Mouse (Mus musculus) hindbrain, embryonic 16.5 days (tissue): Measurements from ENCODE around the gene Tiparp. TPM values are rescaled to one million over a fixed set of nuclear protein-coding genes. Genes with fewer than 3 reads are reported as not detected.

Source experiments
- ATAC-seq: fragments of 200-750 bp; cut with Nextera tagmentation; 2 replicates; pipeline ENCODE4 v1.8.0; 2017; ENCODE audit warnings: moderate TSS enrichment, moderate library complexity
- H3K27ac ChIP-seq: fragments of 300-500 bp; sonication (generic); 2 replicates; pipeline ENCODE4 v1.5.1; 2014; ENCODE audit warnings: low read depth, mild to moderate bottlenecking, control low read depth, low read length, moderate library complexity
- H3K27me3 ChIP-seq: fragments of 300-500 bp; sonication (generic); replicated peaks from 2 replicates; pipeline ENCODE4 v1.6.1; 2014; ENCODE audit warnings: low read length; ENCODE audit not compliant: control insufficient read depth, insufficient read depth
- H3K36me3 ChIP-seq: fragments of 300-500 bp; sonication (generic); 2 replicates; pipeline ENCODE4 v1.6.1; 2014; ENCODE audit warnings: mild to moderate bottlenecking, low read length, moderate library complexity, mixed read lengths; ENCODE audit not compliant: control insufficient read depth, insufficient read depth
- H3K4me1 ChIP-seq: fragments of 300-500 bp; sonication (generic); 2 replicates; pipeline ENCODE4 v1.6.1; 2014; ENCODE audit warnings: low read depth, low read length; ENCODE audit not compliant: control insufficient read depth, insufficient read depth
- H3K4me2 ChIP-seq: fragments of 300-500 bp; sonication (generic); 2 replicates; pipeline ENCODE4 v1.6.1; 2014; ENCODE audit warnings: mild to moderate bottlenecking, low read length, control low read depth, moderate library complexity
- H3K4me3 ChIP-seq: fragments of 300-500 bp; sonication (generic); 2 replicates; pipeline ENCODE4 v1.5.1; 2014; ENCODE audit warnings: mild to moderate bottlenecking, low read length, control low read depth, moderate library complexity
- H3K9ac ChIP-seq: fragments of 300-500 bp; sonication (generic); 2 replicates; pipeline ENCODE4 v1.6.1; 2014; ENCODE audit warnings: low read depth, mild to moderate bottlenecking, control low read depth, low read length, moderate library complexity
- H3K9me3 ChIP-seq: fragments of 300-500 bp; sonication (generic); 2 replicates; pipeline ENCODE4 v1.6.1; 2014; ENCODE audit warnings: mild to moderate bottlenecking, low read length, moderate library complexity; ENCODE audit not compliant: control insufficient read depth
- WGBS: fragments of 180-500 bp; shearing (Covaris S2); extraction: QIAGEN DNeasy Blood & Tissue Kit; methylation state at CpG from one replicate; pipeline ENCODE4 v1.1.7; 2014; 5-methylcytosine and 5-hydroxymethylcytosine counted together
- polyA plus RNA-seq: library from polyadenylated mRNA; unstranded; fragments of >200 nt; fragmentation: Nextera tagmentation; extraction: Ambion mirVana; gene quantifications from 2 replicates; pipeline ENCODE4 v1.2.1, GENCODE M21; 2015

Tiparp gene
- polyA plus RNA-seq, 1 experiment from 2014 or later = 34.8 TPM

DNA sequence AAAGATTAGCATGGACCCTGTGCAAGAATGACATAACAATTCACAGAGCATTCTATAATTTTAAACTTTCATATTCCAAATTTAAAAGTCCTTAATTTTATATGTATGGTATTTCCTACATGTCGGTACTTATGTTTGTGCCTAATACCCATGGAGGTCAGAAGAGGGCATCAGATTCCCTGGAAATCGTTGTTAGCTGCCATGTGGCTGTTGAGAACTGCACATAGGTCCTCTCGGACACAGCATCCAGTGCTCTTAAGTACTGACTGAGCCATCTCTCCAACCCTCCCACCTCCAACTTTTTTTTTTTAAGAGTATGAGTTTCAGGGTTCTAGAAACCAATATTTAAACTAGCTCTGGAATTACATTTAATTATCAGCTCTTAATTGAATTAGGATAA is 2.5 kb upstream of the Tiparp start:
- Histone ChIP-seq H3K9ac (no peak overlapping the region), H3K27me3 (no peaks in the 10 kb centered on the region), H3K4me2 (no peak overlapping the region), H3K4me1 (peaks cover 2% of the 10 kb centered on the region; the same call in 1 of the 2 replicates), H3K27ac (no peak overlapping the region), H3K9me3 (no peaks in the 10 kb centered on the region), H3K4me3 (no peak overlapping the region), H3K36me3 (no peaks in the 10 kb centered on the region)
- WGBS = 83% methylated on average over 3 of the region's 3 CpGs
- no peak for ATAC-seq

DNA sequence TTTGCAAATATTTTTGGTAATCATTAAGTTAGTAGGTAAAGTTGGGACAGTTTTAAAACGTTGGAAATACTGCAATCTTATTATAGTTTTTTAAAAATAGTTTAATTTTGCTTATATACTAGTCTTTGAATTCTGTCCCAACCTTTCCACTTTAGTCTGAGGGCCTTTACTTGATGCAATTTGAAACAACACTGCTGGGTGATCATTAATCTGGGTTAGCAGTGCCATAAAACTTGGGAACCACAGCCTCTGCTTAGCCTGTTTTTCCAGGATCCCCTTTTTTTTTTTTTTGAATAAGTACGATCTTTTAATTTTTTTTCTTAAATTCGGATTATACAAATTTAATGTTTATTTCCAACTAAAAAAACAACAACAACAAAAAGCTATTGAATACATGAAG is 1.0 kb upstream of the Tiparp start:
- Histone ChIP-seq H3K36me3 (no peaks in the 10 kb centered on the region), H3K4me2 (peak overlapping the region; percentile 63), H3K4me1 (peaks cover 2% of the 10 kb centered on the region; the same call in 1 of the 2 replicates), H3K27ac (peak overlapping the region; percentile 99), H3K9ac (peak overlapping the region; percentile 95; the same call in 1 of the 2 replicates), H3K27me3 (no peaks in the 10 kb centered on the region), H3K4me3 (peak overlapping the region; percentile 96), H3K9me3 (no peaks in the 10 kb centered on the region)
- no peak for ATAC-seq
- 17% methylated on average over 3 of the region's 3 CpGs for WGBS

GRCm38 (mm10) chr3:65528614-65529470 is 632 bp downstream of the Tiparp start:
- WGBS = under 1% methylated on average over 80 of the region's 97 CpGs
- peaks cover 6% of the 10 kb centered on the region; the same call in 1 of the 2 replicates for H3K4me1 ChIP-seq

DNA sequence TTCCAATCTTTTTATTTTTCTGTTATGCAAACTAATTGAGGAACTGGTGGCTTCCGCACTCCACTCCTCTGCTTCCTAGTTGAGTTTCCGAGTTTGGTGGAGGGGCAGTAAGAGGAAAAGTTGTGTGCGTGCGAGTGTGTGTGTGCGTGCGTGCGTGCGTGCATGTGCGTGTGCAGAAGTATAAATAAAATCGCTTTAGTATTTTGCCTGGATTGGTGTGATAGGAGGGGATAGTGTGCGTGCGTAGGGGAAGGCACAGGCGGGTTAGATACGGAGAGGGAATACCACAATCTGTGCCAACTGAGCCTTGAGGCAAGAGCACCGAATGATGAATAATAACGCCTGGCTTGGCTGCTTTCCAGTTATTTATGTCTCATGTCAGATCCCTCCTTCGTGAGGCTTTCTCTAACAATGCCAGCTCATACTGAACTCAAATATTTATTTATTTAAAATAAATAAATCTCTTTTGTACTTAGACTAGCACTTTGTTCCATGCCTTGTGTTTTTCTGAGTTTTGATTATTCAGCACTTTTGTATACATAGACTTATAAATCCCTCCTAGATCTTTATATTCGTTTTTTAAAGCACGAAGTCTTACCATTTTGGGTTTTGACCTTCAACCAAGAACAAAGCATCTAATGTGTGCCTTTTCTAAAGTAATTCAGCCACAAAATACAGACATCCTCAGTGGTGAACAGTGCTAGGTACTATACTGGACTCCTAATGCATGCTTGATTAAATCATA is 1.4 kb downstream of the Tiparp start:
- Histone ChIP-seq H3K27me3 (no peaks in the 10 kb centered on the region), H3K4me3 (peak overlapping the region; percentile 96), H3K9ac (peak overlapping the region; percentile 95), H3K36me3 (no peaks in the 10 kb centered on the region), H3K27ac (peak overlapping the region; percentile 99), H3K4me2 (peak overlapping the region; percentile 79), H3K4me1 (peaks cover 6% of the 10 kb centered on the region; the same call in 1 of the 2 replicates), H3K9me3 (no peaks in the 10 kb centered on the region)
- 1% methylated on average over 19 of the region's 19 CpGs for WGBS
- peak; percentile 9; the same call in 1 of the 2 replicates for ATAC-seq

More at GRCm38 (mm10) chr3:65528614-65529470, 632 bp downstream of the Tiparp start:
- peak overlapping the region; percentile 96 for H3K4me3 ChIP-seq
- peak overlapping the region; percentile 95 for H3K9ac ChIP-seq
- peak; percentile 26 for ATAC-seq
- peak overlapping the region; percentile 79 for H3K4me2 ChIP-seq
- no peaks in the 10 kb centered on the region for H3K36me3 ChIP-seq
- H3K27ac ChIP-seq = peak overlapping the region; percentile 99
- H3K27me3 ChIP-seq = no peaks in the 10 kb centered on the region
- H3K9me3 ChIP-seq = no peaks in the 10 kb centered on the region

- Histone ChIP-seq H3K4me3 (no peak overlapping the region), H3K9ac (no peak overlapping the region), H3K4me2 (no peak overlapping the region), H3K27me3 (no peaks in the 10 kb centered on the region), H3K4me1 (peaks cover 6% of the 10 kb centered on the region; the same call in 1 of the 2 replicates), H3K27ac (no peak overlapping the region), H3K9me3 (no peaks in the 10 kb centered on the region), H3K36me3 (no peaks in the 10 kb centered on the region)
- no peak for ATAC-seq
- 87% methylated on average over 2 of the region's 2 CpGs for WGBS
These were observed 4.8 kb downstream of the Tiparp start for GRCm38 (mm10) chr3:65533014-65533413.

- H3K4me2 ChIP-seq = peak overlapping the region; percentile 27; the same call in 1 of the 2 replicates
- no peak overlapping the region for H3K27ac ChIP-seq
- H3K9ac ChIP-seq = no peak overlapping the region
- peaks cover 6% of the 10 kb centered on the region; the same call in 1 of the 2 replicates for H3K4me1 ChIP-seq
- no peaks in the 10 kb centered on the region for H3K36me3 ChIP-seq
- H3K9me3 ChIP-seq = no peaks in the 10 kb centered on the region
- ATAC-seq = no peak
- no peaks in the 10 kb centered on the region for H3K27me3 ChIP-seq
- H3K4me3 ChIP-seq = no peak overlapping the region
- 32% methylated on average over 3 of the region's 3 CpGs for WGBS
These were observed 5.4 kb downstream of the Tiparp start for GRCm38 (mm10) chr3:65533598-65533997.

- Histone ChIP-seq H3K9ac (no peak overlapping the region), H3K4me1 (peaks cover 6% of the 10 kb centered on the region; the same call in 1 of the 2 replicates), H3K27me3 (no peaks in the 10 kb centered on the region), H3K9me3 (no peaks in the 10 kb centered on the region), H3K4me3 (no peak overlapping the region), H3K36me3 (no peaks in the 10 kb centered on the region), H3K4me2 (peak overlapping the region; percentile 17), H3K27ac (no peak overlapping the region)
- no peak for ATAC-seq
- WGBS = 42% methylated on average over 2 of the region's 2 CpGs
These were observed 6.3 kb downstream of the Tiparp start for GRCm38 (mm10) chr3:65534488-65534887.

DNA sequence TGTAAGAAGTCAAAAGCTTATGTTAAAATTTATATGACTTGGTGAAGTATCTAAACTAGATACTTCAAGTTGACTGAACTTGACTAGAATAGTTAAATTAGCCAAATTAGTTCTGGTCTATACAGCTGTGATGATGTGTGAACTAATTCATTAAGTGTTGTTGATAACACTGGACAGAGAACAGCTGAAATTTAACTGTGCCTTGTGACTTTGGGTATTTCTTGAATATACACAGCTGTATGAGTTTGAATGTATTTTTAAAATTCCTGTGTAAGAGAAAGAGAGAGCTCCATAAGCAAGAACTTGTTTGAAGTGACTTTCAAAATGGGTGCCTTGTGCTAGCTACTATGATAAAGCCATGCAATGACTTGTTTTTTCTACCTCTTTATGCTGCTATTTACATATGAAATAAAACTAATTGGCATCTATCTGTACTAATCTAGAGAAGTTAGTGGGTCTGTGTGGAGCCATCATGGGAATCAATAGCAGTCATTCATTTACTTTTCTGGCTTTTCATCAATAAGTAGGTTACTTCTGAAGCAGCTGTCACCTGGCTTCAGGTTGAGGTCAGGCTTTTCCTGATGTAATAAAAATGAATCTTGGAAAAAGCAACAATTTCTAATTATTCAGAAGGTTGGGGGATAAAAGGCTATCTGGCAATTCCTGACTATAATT is 7.0 kb downstream of the Tiparp start:
- H3K27me3 ChIP-seq = no peaks in the 10 kb centered on the region

More for the DNA sequence above, 7.0 kb downstream of the Tiparp start:
- H3K9ac ChIP-seq = no peak overlapping the region
- ATAC-seq = no peak
- no peak overlapping the region for H3K4me2 ChIP-seq
- H3K27ac ChIP-seq = no peak overlapping the region
- no peak overlapping the region for H3K4me3 ChIP-seq
- H3K9me3 ChIP-seq = no peaks in the 10 kb centered on the region
- H3K36me3 ChIP-seq = no peaks in the 10 kb centered on the region
- H3K4me1 ChIP-seq = peaks cover 3% of the 10 kb centered on the region; the same call in 1 of the 2 replicates
